Mouse (Mus musculus) CH12.LX (cell line): ENCODE data around the gene Atad1. TPM values are rescaled to one million over a fixed set of nuclear protein-coding genes. Genes with fewer than 3 reads are reported as not detected.

Source experiments
- DNase-seq: peaks from one replicate; pipeline ENCODE4 v3.0.0-alpha.2; 2013; ENCODE audit errors: extremely low read depth
- H3K27ac ChIP-seq: 2 replicates; pipeline ENCODE4 v1.5.1; 2012; ENCODE audit warnings: low read depth, mild to moderate bottlenecking, control low read depth, moderate library complexity; ENCODE audit not compliant: insufficient read depth
- H3K27me3 ChIP-seq: replicated peaks from 2 replicates; pipeline ENCODE3; 2012; ENCODE audit warnings: inconsistent platforms
- H3K36me3 ChIP-seq, 2 experiments: replicated peaks in 1 of 2; 2 replicates each; pipeline versions ENCODE3 to v1.6.1; 2012; ENCODE audit warnings: inconsistent platforms in 1 of 2, low read length in 1 of 2, mild to moderate bottlenecking in 1 of 2, mixed read lengths in 1 of 2, moderate library complexity in 1 of 2; ENCODE audit not compliant: control insufficient read depth in 1 of 2, insufficient read depth in 1 of 2
- H3K4me1 ChIP-seq, 2 experiments: 2 replicates each; pipeline ENCODE4 v1.6.1; 2012; ENCODE audit warnings: inconsistent platforms in 1 of 2, moderate library complexity in 1 of 2; ENCODE audit not compliant: insufficient read depth in 2 of 2, control insufficient read depth in 1 of 2
- H3K4me2 ChIP-seq: 2 replicates; pipeline ENCODE4 v1.6.1; 2012; ENCODE audit warnings: low read depth, mild to moderate bottlenecking, control low read depth; ENCODE audit not compliant: poor library complexity, insufficient read depth, severe bottlenecking
- H3K4me3 ChIP-seq, 3 experiments: fragments of 150-350 bp in 1 of 3; sonication (generic) in 1 of 3; replicated peaks in 1 of 3; 2 replicates each; pipeline versions ENCODE3 to v1.5.1; 2011 to 2012; ENCODE audit warnings: low read depth in 2 of 3, low read length in 2 of 3, mild to moderate bottlenecking in 2 of 3, moderate library complexity in 2 of 3, control low read depth in 1 of 3, improper control_type of control experiment in 1 of 3, inconsistent platforms in 1 of 3, mixed read lengths in 1 of 3; ENCODE audit not compliant: poor library complexity in 1 of 3
- H3K79me2 ChIP-seq: replicated peaks from 2 replicates; pipeline ENCODE4 v1.6.1; 2012; ENCODE audit warnings: mild to moderate bottlenecking, moderate library complexity; ENCODE audit not compliant: control insufficient read depth, poor library complexity, insufficient read depth, severe bottlenecking; ENCODE audit errors: extremely low read depth
- H3K9ac ChIP-seq: 2 replicates; pipeline ENCODE4 v1.6.1; 2012; ENCODE audit warnings: low read depth, mild to moderate bottlenecking, control low read depth, moderate library complexity; ENCODE audit not compliant: insufficient read depth
- H3K9me3 ChIP-seq: replicated peaks from 2 replicates; pipeline ENCODE3; 2012; ENCODE audit warnings: low read length, inconsistent platforms, mixed read lengths
- BHLHE40 ChIP-seq: IDR thresholded peaks from 2 replicates; pipeline ENCODE4 v1.6.1; 2011; ENCODE audit warnings: mild to moderate bottlenecking, low read depth, low read length, improper control_type of control experiment
- CHD2 ChIP-seq: IDR thresholded peaks from 2 replicates; pipeline ENCODE4 v1.6.1; 2011; ENCODE audit warnings: low read length, improper control_type of control experiment
- CTCF ChIP-seq, 2 experiments: IDR thresholded peaks in 1 of 2; conservative IDR thresholded peaks in 1 of 2; 2 replicates each; pipeline ENCODE4 v1.5.1; 2011 to 2012; ENCODE audit warnings: low read depth in 2 of 2, low read length in 2 of 2, improper control_type of control experiment in 1 of 2, inconsistent platforms in 1 of 2, mild to moderate bottlenecking in 1 of 2, moderate library complexity in 1 of 2
- E2F4 ChIP-seq: IDR thresholded peaks from 2 replicates; pipeline ENCODE4 v1.6.1; 2011; ENCODE audit warnings: low read depth, low read length, improper control_type of control experiment; ENCODE audit not compliant: insufficient replicate concordance
- ELF1 ChIP-seq: IDR thresholded peaks from 2 replicates; pipeline ENCODE4 v1.6.1; 2014; ENCODE audit warnings: low read depth, mild to moderate bottlenecking, inconsistent platforms, low read length, improper control_type of control experiment
- IRF4 ChIP-seq: IDR thresholded peaks from 2 replicates; pipeline ENCODE4 v1.6.1; 2014; ENCODE audit warnings: low read depth, mild to moderate bottlenecking, inconsistent platforms, low read length, improper control_type of control experiment
- JUN ChIP-seq: IDR thresholded peaks from 2 replicates; pipeline ENCODE4 v1.6.1; 2011; ENCODE audit warnings: low read depth, mild to moderate bottlenecking, low read length, improper control_type of control experiment, moderate library complexity; ENCODE audit not compliant: insufficient read depth
- JUND ChIP-seq: conservative IDR thresholded peaks from 2 replicates; pipeline ENCODE4 v1.6.1; 2011; ENCODE audit warnings: low read depth, low read length, improper control_type of control experiment
- KAT2A ChIP-seq: IDR thresholded peaks from 2 replicates; pipeline ENCODE4 v1.6.1; 2012; ENCODE audit warnings: low read length, improper control_type of control experiment, inconsistent platforms; ENCODE audit not compliant: insufficient replicate concordance
- MAFK ChIP-seq: IDR thresholded peaks from 2 replicates; pipeline ENCODE4 v1.6.1; 2011; ENCODE audit warnings: low read length, improper control_type of control experiment; ENCODE audit not compliant: insufficient replicate concordance
- MAX ChIP-seq: IDR thresholded peaks from 2 replicates; pipeline ENCODE4 v1.6.1; 2011; ENCODE audit warnings: low read length, improper control_type of control experiment
- MEF2A ChIP-seq: IDR thresholded peaks from 2 replicates; pipeline ENCODE4 v1.6.1; 2014; ENCODE audit warnings: low read depth, mild to moderate bottlenecking, inconsistent platforms, low read length, improper control_type of control experiment, borderline replicate concordance
- MYC ChIP-seq: IDR thresholded peaks from 2 replicates; pipeline ENCODE4 v1.6.1; 2011; ENCODE audit warnings: low read depth, mild to moderate bottlenecking, improper control_type of control experiment, low read length
- NRF1 ChIP-seq: IDR thresholded peaks from 2 replicates; pipeline ENCODE4 v1.6.1; 2014; ENCODE audit warnings: low read depth, mild to moderate bottlenecking, inconsistent platforms, low read length, improper control_type of control experiment, moderate library complexity
- POLR2A ChIP-seq: IDR thresholded peaks from 2 replicates; pipeline ENCODE4 v1.6.1; 2011; ENCODE audit warnings: low read depth, mild to moderate bottlenecking, improper control_type of control experiment, low read length
- POLR2AphosphoS2 ChIP-seq: IDR thresholded peaks from 2 replicates; pipeline ENCODE4 v1.6.1; 2011; ENCODE audit warnings: low read depth, low read length, improper control_type of control experiment
- RAD21 ChIP-seq: IDR thresholded peaks from 2 replicates; pipeline ENCODE4 v1.6.1; 2011; ENCODE audit warnings: low read depth, mild to moderate bottlenecking, low read length, improper control_type of control experiment, moderate library complexity
- RCOR1 ChIP-seq: conservative IDR thresholded peaks from 2 replicates; pipeline ENCODE4 v1.6.1; 2012; ENCODE audit warnings: low read depth, mild to moderate bottlenecking, inconsistent platforms, low read length, improper control_type of control experiment
- SIN3A ChIP-seq: IDR thresholded peaks from 2 replicates; pipeline ENCODE4 v1.6.1; 2012; ENCODE audit warnings: low read length, improper control_type of control experiment, inconsistent platforms
- SMC3 ChIP-seq: IDR thresholded peaks from 2 replicates; pipeline ENCODE4 v1.6.1; 2011; ENCODE audit warnings: low read depth, low read length, improper control_type of control experiment
- TCF12 ChIP-seq: IDR thresholded peaks from 2 replicates; pipeline ENCODE4 v1.6.1; 2014; ENCODE audit warnings: low read depth, mild to moderate bottlenecking, inconsistent platforms, low read length, improper control_type of control experiment
- UBTF ChIP-seq: IDR thresholded peaks from 2 replicates; pipeline ENCODE4 v1.6.1; 2012; ENCODE audit warnings: low read depth, mild to moderate bottlenecking, inconsistent platforms, low read length, improper control_type of control experiment, moderate library complexity
- ZC3H11A ChIP-seq: IDR thresholded peaks from 2 replicates; pipeline ENCODE4 v1.6.1; 2012; ENCODE audit warnings: low read depth, mild to moderate bottlenecking, inconsistent platforms, low read length, improper control_type of control experiment
- ZKSCAN1 ChIP-seq: IDR thresholded peaks from 2 replicates; pipeline ENCODE4 v1.6.1; 2012; ENCODE audit warnings: low read depth, inconsistent platforms, low read length, improper control_type of control experiment, borderline replicate concordance
- ZMIZ1 ChIP-seq: IDR thresholded peaks from 2 replicates; pipeline ENCODE4 v1.6.1; 2012; ENCODE audit warnings: low read depth, mild to moderate bottlenecking, inconsistent platforms, low read length, improper control_type of control experiment
- ZNF384 ChIP-seq: IDR thresholded peaks from 2 replicates; pipeline ENCODE4 v1.6.1; 2012; ENCODE audit warnings: low read depth, low read length, improper control_type of control experiment, inconsistent platforms
- dilution Hi-C: fragments of 300-500 bp; cut with MboI; formaldehyde crosslinking; loops from 2 replicates; pipeline ENCODE4 v1.14.3; 2020; ENCODE audit warnings: low sequenced_read_pairs; ENCODE audit not compliant: extremely low pct_unique_long_range_greater_than_20kb, extremely low pct_ligation_motif_present
- in situ Hi-C: fragments of 300-500 bp; cut with MboI; formaldehyde crosslinking; loops from 3 replicates; pipeline ENCODE4 v1.14.3; 2019; ENCODE audit warnings: low sequenced_read_pairs, low pct_ligation_motif_present, low pct_unique_long_range_greater_than_20kb, mixed read lengths
- polyA plus RNA-seq: library from polyadenylated mRNA; unstranded; fragments of >175 nt; gene quantifications from 2 replicates; pipeline ENCODE4 v1.2.1, GENCODE M21; 2012; ENCODE audit warnings: low read depth; ENCODE audit not compliant: insufficient read length
- total RNA-seq, 2 experiments: library from RNA; depleted of rRNA; stranded (reverse); fragments of 300-350 nt in 1 of 2; fragments of >200 nt in 1 of 2; gene quantifications; 2 replicates each; pipeline ENCODE4 v1.2.3; 2012 to 2014

Atad1 gene
- total and polyA plus RNA-seq, 3 experiments = 78.5 to 268 (median 103) TPM

DNA sequence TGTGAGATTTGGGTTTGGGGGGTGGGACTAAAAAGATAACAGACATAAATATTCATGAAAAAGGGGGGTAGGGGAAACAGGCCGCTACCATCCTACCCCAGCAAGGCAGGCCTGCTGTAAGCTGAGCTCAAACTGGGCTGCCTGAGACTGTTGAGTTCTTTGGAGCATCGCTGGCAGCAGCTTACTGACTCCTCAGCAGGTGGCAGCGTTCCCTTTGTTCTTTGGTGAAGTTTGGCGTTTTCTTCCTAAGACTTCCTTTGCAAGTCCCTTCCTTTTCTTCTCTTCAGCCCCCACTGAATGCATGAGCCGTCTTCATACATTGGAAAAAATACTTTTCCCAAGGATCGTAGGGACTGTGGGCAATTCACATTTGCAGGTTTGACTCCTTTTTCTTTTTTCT lies 9.8 kb upstream of the Atad1 start:
- H3K4me3 ChIP-seq = no peak overlapping the region
- dilution Hi-C loops = no loop called here
- DNase-seq = peak; percentile 45
- no peaks in the 10 kb centered on the region for H3K27me3 ChIP-seq
- H3K27ac ChIP-seq = no peak overlapping the region
- TF ChIP-seq SMC3 (peak; percentile 86), TCF12 (no peak), CTCF (conservative IDR thresholded peaks at IDR 0.05 in 1 of 2, IDR thresholded peaks at IDR 0.05 in 1 of 2; ENCODE audit: low read depth in 2 of 2, low read length in 2 of 2) (peak in 1 of 2 experiments; percentile 79; a peak in 2 of 4 replicates), NRF1 (no peak), RAD21 (peak; percentile 83), ZC3H11A (peak; percentile 43; the same call in 1 of the 2 replicates), POLR2AphosphoS2 (no peak), ZNF384 (peak; percentile 65), ZMIZ1 (no peak), IRF4 (no peak), E2F4 (no peak), ZKSCAN1 (no peak)
- H3K4me2 ChIP-seq = no peak overlapping the region; the same call in 1 of the 2 replicates
- H3K79me2 ChIP-seq = no peaks in the 10 kb centered on the region
- H3K36me3 ChIP-seq = no peaks in the 10 kb centered on the region
- H3K9ac ChIP-seq = no peak overlapping the region
- in situ Hi-C loops = no loop called here
- H3K4me1 ChIP-seq = peaks cover 0 to 14% of the 10 kb centered on the region in 2 experiments; a peak in 2 of 4 replicates
- H3K9me3 ChIP-seq = no peaks in the 10 kb centered on the region

- in situ Hi-C loops (no loop called here), dilution Hi-C loops (no loop called here)
- H3K9me3 ChIP-seq = no peaks in the 10 kb centered on the region
- H3K9ac ChIP-seq = no peak overlapping the region
- no peak overlapping the region for H3K4me2 ChIP-seq
- no peaks in the 10 kb centered on the region for H3K27me3 ChIP-seq
- TF ChIP-seq MAX = no peak
- no peak for TF ChIP-seq SMC3
- TF ChIP-seq ZC3H11A = no peak
- no peak for TF ChIP-seq KAT2A
- no peak for TF ChIP-seq JUN
- no peak for TF ChIP-seq CTCF (conservative IDR thresholded peaks at IDR 0.05 in 1 of 2, IDR thresholded peaks at IDR 0.05 in 1 of 2; ENCODE audit: low read depth in 2 of 2, low read length in 2 of 2)
- TF ChIP-seq ELF1 = no peak
- no peak for TF ChIP-seq MAFK
- TF ChIP-seq MEF2A = no peak
- TF ChIP-seq MYC = no peak
- no peak for TF ChIP-seq POLR2A
- TF ChIP-seq IRF4 = no peak
- no peak for TF ChIP-seq CHD2
- no peak for TF ChIP-seq SIN3A
- TF ChIP-seq TCF12 = no peak
- TF ChIP-seq BHLHE40 = no peak
- TF ChIP-seq JUND = no peak
- no peak for TF ChIP-seq ZKSCAN1
- TF ChIP-seq RCOR1 = no peak
- no peak for TF ChIP-seq UBTF
- DNase-seq = no peak
- no peaks in the 10 kb centered on the region for H3K79me2 ChIP-seq
- H3K36me3 ChIP-seq = no peaks in the 10 kb centered on the region
- H3K27ac ChIP-seq = no peak overlapping the region
- no peak overlapping the region for H3K4me3 ChIP-seq
- H3K4me1 ChIP-seq = peaks cover 0 to 7% of the 10 kb centered on the region in 2 experiments; a peak in 2 of 4 replicates
Measured at GRCm38 (mm10) chr19:32740641-32741345, 1.2 kb upstream of the Atad1 start.
